Mouse (Mus musculus) cortical plate, adult 2 months (tissue): ENCODE measurements around the gene Klhl18.

Experiments used
- CTCF ChIP-seq: fragments of 200-500 bp; IDR thresholded peaks from 2 replicates; pipeline ENCODE4 v1.5.1; 2011; ENCODE audit warnings: mild to moderate bottlenecking, control low read depth, low read length; ENCODE audit not compliant: insufficient read depth; ENCODE audit errors: extremely low read depth
- POLR2A ChIP-seq: fragments of 200-500 bp; IDR thresholded peaks from 2 replicates; pipeline ENCODE4 v1.6.1; 2011; ENCODE audit warnings: mild to moderate bottlenecking, low read length, control low read depth; ENCODE audit not compliant: insufficient read depth; ENCODE audit errors: extremely low read depth

GRCm38 (mm10) chr9:110478639-110479038 lies 2.1 kb upstream of the Klhl18 start:
- TF ChIP-seq CTCF (no peak), POLR2A (no peak)
